ENCODE assay signal across 32 mouse cellular contexts in genomic region chr9:15718295-15718694, GRCm38 (mm10).
"Had no signal": no experiment of that assay in that cellular context is flagged by ENCODE, and none has a peak within 500 bp of the region (broad histone marks: within the 10 kb centered on the region; RNA-seq: fewer than 3 reads in every experiment).

No protein-coding gene starts in this region.

- H3K4me3 ChIP-seq: heart, embryonic 12.5 days; heart, embryonic 13.5 days; heart, embryonic 15.5 days; hindbrain, embryonic 10.5 days; hindbrain, embryonic 12.5 days; hindbrain, embryonic 13.5 days; hindbrain, embryonic 15.5 days; intestine, embryonic 15.5 days; kidney, embryonic 15.5 days; layer of hippocampus, adult 2 months had no signal

- H3K9ac ChIP-seq: heart, embryonic 12.5 days; heart, embryonic 13.5 days; heart, embryonic 15.5 days; hindbrain, embryonic 12.5 days; hindbrain, embryonic 13.5 days; hindbrain, embryonic 14.5 days; hindbrain, embryonic 15.5 days; intestine, embryonic 15.5 days; kidney, embryonic 15.5 days had no signal

- H3K9me3 ChIP-seq: heart, embryonic 12.5 days; heart, embryonic 13.5 days; heart, embryonic 15.5 days; hindbrain, embryonic 10.5 days; hindbrain, embryonic 12.5 days; hindbrain, embryonic 13.5 days; hindbrain, embryonic 15.5 days; intestine, embryonic 15.5 days; kidney, embryonic 15.5 days had no signal

- DNase-seq: heart, postnatal 10 days; heart, postnatal 36 days; heart, postnatal 4 days; kidney, adult 11 months; kidney, adult 18-20 months; kidney, adult 2 months; kidney, adult 8-10 months; kidney, adult 9 months; kidney, postnatal 10 days; kidney, postnatal 14 days; kidney, postnatal 25 days; kidney, postnatal 36 days; kidney, postnatal 4 days; layer of hippocampus, adult 9-11 months; layer of hippocampus, postnatal 36 days had no signal

- H3K27me3 ChIP-seq: heart, embryonic 12.5 days; heart, embryonic 13.5 days; heart, embryonic 15.5 days; hindbrain, embryonic 12.5 days; hindbrain, embryonic 13.5 days; hindbrain, embryonic 15.5 days; intestine, embryonic 15.5 days; kidney, embryonic 15.5 days had no signal

- H3K27ac ChIP-seq: heart, embryonic 13.5 days; heart, embryonic 15.5 days; hindbrain, embryonic 10.5 days; hindbrain, embryonic 12.5 days; hindbrain, embryonic 13.5 days; hindbrain, embryonic 14.5 days; hindbrain, embryonic 15.5 days; hindbrain, postnatal 0 days; intestine, embryonic 15.5 days; kidney, embryonic 15.5 days; kidney, postnatal 0 days; layer of hippocampus, adult 2 months had no signal

- ATAC-seq: hindbrain, postnatal 0 days; inflammation-experienced regulatory T-cells, adult 6 months; intestine, embryonic 15.5 days; intestine, embryonic 16.5 days; intestine, postnatal 0 days had no signal

- H3K36me3 ChIP-seq: intestine, embryonic 15.5 days had no signal

- H3K4me1 ChIP-seq: heart, embryonic 12.5 days; heart, embryonic 13.5 days; heart, embryonic 15.5 days; hindbrain, embryonic 10.5 days; intestine, embryonic 15.5 days had no signal

- H3K4me2 ChIP-seq: heart, embryonic 11.5 days; heart, embryonic 12.5 days; heart, embryonic 13.5 days; heart, embryonic 15.5 days; hindbrain, embryonic 12.5 days; hindbrain, embryonic 13.5 days; hindbrain, embryonic 14.5 days; hindbrain, embryonic 15.5 days; intestine, embryonic 15.5 days; kidney, embryonic 15.5 days had no signal
